Mouse (Mus musculus): ENCODE results near the gene Camk1d. TPM values are rescaled to one million over a fixed set of nuclear protein-coding genes. Genes with fewer than 3 reads are reported as not detected.

The Camk1d gene
- polyA plus RNA-seq, 1 experiment from 2014 or later = 3.8 TPM

- no peak for DNase-seq (ENCODE audit: low spot score)
- Histone ChIP-seq H3K9ac (ENCODE audit: low read length) (no peak overlapping the region), H3K27ac (ENCODE audit: low read depth, low read length) (no peak overlapping the region), H3K36me3 (ENCODE audit: control insufficient read depth, insufficient read depth, low read length) (no peaks in the 10 kb centered on the region), H3K4me3 (ENCODE audit: low read depth, low read length) (no peak overlapping the region), H3K4me2 (ENCODE audit: low read length) (no peak overlapping the region), H3K9me3 (replicated peaks; ENCODE audit: control insufficient read depth, low read length) (no peaks in the 10 kb centered on the region), H3K27me3 (replicated peaks; ENCODE audit: control insufficient read depth, insufficient read depth, low read length) (no peaks in the 10 kb centered on the region), H3K4me1 (ENCODE audit: control insufficient read depth, insufficient read depth, low read length) (no peaks in the 10 kb centered on the region)
- WGBS = 78% methylated on average over 5 of the region's 5 CpGs
- ATAC-seq = no peak
Measured at GRCm38 (mm10) chr2:5458075-5458494, 256.2 kb downstream of the Camk1d start.

- no peak for ATAC-seq
Measured at GRCm38 (mm10) chr2:5456108-5456507, 258.2 kb downstream of the Camk1d start.

GRCm38 (mm10) chr2:5454830-5455229 lies 259.5 kb downstream of the Camk1d start:
- ATAC-seq = no peak
- WGBS = 73% methylated on average over 9 of the region's 9 CpGs
- H3K27me3 ChIP-seq (replicated peaks; ENCODE audit: control insufficient read depth, insufficient read depth, low read length) = no peaks in the 10 kb centered on the region
- H3K4me3 ChIP-seq (ENCODE audit: low read depth, low read length) = no peak overlapping the region
- no peaks in the 10 kb centered on the region for H3K4me1 ChIP-seq (ENCODE audit: control insufficient read depth, insufficient read depth, low read length)
- H3K9me3 ChIP-seq (replicated peaks; ENCODE audit: control insufficient read depth, low read length) = no peaks in the 10 kb centered on the region
- no peak overlapping the region for H3K27ac ChIP-seq (ENCODE audit: low read depth, low read length)
- H3K9ac ChIP-seq (ENCODE audit: low read length) = no peak overlapping the region
- no peaks in the 10 kb centered on the region for H3K36me3 ChIP-seq (ENCODE audit: control insufficient read depth, insufficient read depth, low read length)
- no peak overlapping the region for H3K4me2 ChIP-seq (ENCODE audit: low read length)
- DNase-seq (ENCODE audit: low spot score) = peak; percentile 13

More at GRCm38 (mm10) chr2:5456108-5456507, 258.2 kb downstream of the Camk1d start:
- Histone ChIP-seq H3K36me3 (ENCODE audit: control insufficient read depth, insufficient read depth, low read length) (no peaks in the 10 kb centered on the region), H3K9ac (ENCODE audit: low read length) (no peak overlapping the region), H3K27me3 (replicated peaks; ENCODE audit: control insufficient read depth, insufficient read depth, low read length) (no peaks in the 10 kb centered on the region), H3K4me2 (ENCODE audit: low read length) (no peak overlapping the region), H3K4me1 (ENCODE audit: control insufficient read depth, insufficient read depth, low read length) (no peaks in the 10 kb centered on the region), H3K27ac (ENCODE audit: low read depth, low read length) (no peak overlapping the region), H3K4me3 (ENCODE audit: low read depth, low read length) (no peak overlapping the region), H3K9me3 (replicated peaks; ENCODE audit: control insufficient read depth, low read length) (no peaks in the 10 kb centered on the region)
- no peak for DNase-seq (ENCODE audit: low spot score)
- 81% methylated on average over 2 of the region's 2 CpGs for WGBS

- WGBS = 93% methylated on average over 2 of the region's 2 CpGs
- H3K4me1 ChIP-seq (ENCODE audit: control insufficient read depth, insufficient read depth, low read length) = no peaks in the 10 kb centered on the region
- ATAC-seq (no peak), DNase-seq (ENCODE audit: low spot score) (peak; percentile 68)
- no peak overlapping the region for H3K4me3 ChIP-seq (ENCODE audit: low read depth, low read length)
- H3K36me3 ChIP-seq (ENCODE audit: control insufficient read depth, insufficient read depth, low read length) = no peaks in the 10 kb centered on the region
- no peaks in the 10 kb centered on the region for H3K27me3 ChIP-seq (replicated peaks; ENCODE audit: control insufficient read depth, insufficient read depth, low read length)
- H3K4me2 ChIP-seq (ENCODE audit: low read length) = no peak overlapping the region
- H3K9me3 ChIP-seq (replicated peaks; ENCODE audit: control insufficient read depth, low read length) = no peaks in the 10 kb centered on the region
- no peak overlapping the region for H3K9ac ChIP-seq (ENCODE audit: low read length)
- H3K27ac ChIP-seq (ENCODE audit: low read depth, low read length) = no peak overlapping the region
Measured at GRCm38 (mm10) chr2:5451654-5452053, 262.7 kb downstream of the Camk1d start.

- no peaks in the 10 kb centered on the region for H3K9me3 ChIP-seq (replicated peaks; ENCODE audit: control insufficient read depth, low read length)
- no peaks in the 10 kb centered on the region for H3K36me3 ChIP-seq (ENCODE audit: control insufficient read depth, insufficient read depth, low read length)
- H3K27ac ChIP-seq (ENCODE audit: low read depth, low read length) = no peak overlapping the region
- DNase-seq (ENCODE audit: low spot score) (no peak), ATAC-seq (no peak)
- H3K4me2 ChIP-seq (ENCODE audit: low read length) = no peak overlapping the region
- WGBS = 82% methylated on average over 5 of the region's 5 CpGs
- no peaks in the 10 kb centered on the region for H3K4me1 ChIP-seq (ENCODE audit: control insufficient read depth, insufficient read depth, low read length)
- H3K4me3 ChIP-seq (ENCODE audit: low read depth, low read length) = no peak overlapping the region
- no peak overlapping the region for H3K9ac ChIP-seq (ENCODE audit: low read length)
- H3K27me3 ChIP-seq (replicated peaks; ENCODE audit: control insufficient read depth, insufficient read depth, low read length) = no peaks in the 10 kb centered on the region
Measured at GRCm38 (mm10) chr2:5445357-5445756, 269.0 kb downstream of the Camk1d start.

GRCm38 (mm10) chr2:5437690-5438089 lies 276.6 kb downstream of the Camk1d start:
- Histone ChIP-seq H3K9ac (ENCODE audit: low read length) (no peak overlapping the region), H3K9me3 (replicated peaks; ENCODE audit: control insufficient read depth, low read length) (no peaks in the 10 kb centered on the region), H3K4me2 (ENCODE audit: low read length) (no peak overlapping the region), H3K36me3 (ENCODE audit: control insufficient read depth, insufficient read depth, low read length) (no peaks in the 10 kb centered on the region), H3K27ac (ENCODE audit: low read depth, low read length) (no peak overlapping the region), H3K4me3 (ENCODE audit: low read depth, low read length) (no peak overlapping the region), H3K27me3 (replicated peaks; ENCODE audit: control insufficient read depth, insufficient read depth, low read length) (no peaks in the 10 kb centered on the region), H3K4me1 (ENCODE audit: control insufficient read depth, insufficient read depth, low read length) (no peaks in the 10 kb centered on the region)
- DNase-seq (ENCODE audit: low spot score) (no peak), ATAC-seq (no peak)
- 38% methylated on average over 2 of the region's 2 CpGs for WGBS

GRCm38 (mm10) chr2:5435587-5436253 lies 278.6 kb downstream of the Camk1d start:
- Histone ChIP-seq H3K9me3 (replicated peaks; ENCODE audit: control insufficient read depth, low read length) (no peaks in the 10 kb centered on the region), H3K9ac (ENCODE audit: low read length) (no peak overlapping the region), H3K4me1 (ENCODE audit: control insufficient read depth, insufficient read depth, low read length) (no peaks in the 10 kb centered on the region), H3K4me2 (ENCODE audit: low read length) (no peak overlapping the region), H3K27me3 (replicated peaks; ENCODE audit: control insufficient read depth, insufficient read depth, low read length) (no peaks in the 10 kb centered on the region), H3K27ac (ENCODE audit: low read depth, low read length) (peak overlapping the region; percentile 14; the same call in 1 of the 2 replicates), H3K36me3 (ENCODE audit: control insufficient read depth, insufficient read depth, low read length) (no peaks in the 10 kb centered on the region), H3K4me3 (ENCODE audit: low read depth, low read length) (no peak overlapping the region)
- ATAC-seq (no peak), DNase-seq (ENCODE audit: low spot score) (peak; percentile 44)
- WGBS = 82% methylated on average over 16 of the region's 16 CpGs

GRCm38 (mm10) chr2:5431309-5431708 lies 283.0 kb downstream of the Camk1d start:
- Histone ChIP-seq H3K4me1 (ENCODE audit: control insufficient read depth, insufficient read depth, low read length) (0 out of 2 replicates have a peak, but pooled peaks cover 2% of the 10 kb centered on the region), H3K9ac (ENCODE audit: low read length) (no peak overlapping the region), H3K27me3 (replicated peaks; ENCODE audit: control insufficient read depth, insufficient read depth, low read length) (no peaks in the 10 kb centered on the region), H3K27ac (ENCODE audit: low read depth, low read length) (no peak overlapping the region), H3K9me3 (replicated peaks; ENCODE audit: control insufficient read depth, low read length) (no peaks in the 10 kb centered on the region), H3K4me2 (ENCODE audit: low read length) (no peak overlapping the region), H3K36me3 (ENCODE audit: control insufficient read depth, insufficient read depth, low read length) (no peaks in the 10 kb centered on the region), H3K4me3 (ENCODE audit: low read depth, low read length) (no peak overlapping the region)
- DNase-seq (ENCODE audit: low spot score) = no peak
- no peak for ATAC-seq
- WGBS = 58% methylated on average over 2 of the region's 2 CpGs

- H3K27me3 ChIP-seq (replicated peaks; ENCODE audit: control insufficient read depth, insufficient read depth, low read length) = no peaks in the 10 kb centered on the region
- no peak overlapping the region for H3K4me3 ChIP-seq (ENCODE audit: low read depth, low read length)
- WGBS = 66% methylated on average over 8 of the region's 8 CpGs
- H3K4me1 ChIP-seq (ENCODE audit: control insufficient read depth, insufficient read depth, low read length) = peaks cover 2% of the 10 kb centered on the region; the same call in 1 of the 2 replicates
- H3K4me2 ChIP-seq (ENCODE audit: low read length) = no peak overlapping the region
- H3K9ac ChIP-seq (ENCODE audit: low read length) = no peak overlapping the region
- no peak overlapping the region for H3K27ac ChIP-seq (ENCODE audit: low read depth, low read length)
- H3K36me3 ChIP-seq (ENCODE audit: control insufficient read depth, insufficient read depth, low read length) = no peaks in the 10 kb centered on the region
- H3K9me3 ChIP-seq (replicated peaks; ENCODE audit: control insufficient read depth, low read length) = no peaks in the 10 kb centered on the region
- ATAC-seq = no peak
- no peak for DNase-seq (ENCODE audit: low spot score)
Measured at GRCm38 (mm10) chr2:5429921-5430320, 284.4 kb downstream of the Camk1d start.

All from forebrain, embryonic 14.5 days (tissue).